Mouse (Mus musculus) brown adipose tissue, adult 24 weeks (tissue): ENCODE measurements around the gene Brpf3. TPM values are rescaled to one million over a fixed set of nuclear protein-coding genes. Genes with fewer than 3 reads are reported as not detected.
"Not testable (repeated sequence)": the region's sequence is repeated elsewhere in the genome, so short reads cannot be mapped to it uniquely, and the experiment has no call there.

Experiments
- H3K27ac ChIP-seq: fragments of 200-500 bp; replicated peaks from 2 replicates; pipeline ENCODE4 v1.5.1; 2012; ENCODE audit warnings: low read depth, mild to moderate bottlenecking, low read length
- H3K4me1 ChIP-seq: fragments of 200-500 bp; 2 replicates; pipeline ENCODE4 v1.6.1; 2012; ENCODE audit warnings: low read length, mixed read lengths; ENCODE audit not compliant: control insufficient read depth, insufficient read depth, insufficient read length
- H3K4me3 ChIP-seq: fragments of 200-500 bp; 2 replicates; pipeline ENCODE4 v1.5.1; 2012; ENCODE audit warnings: low read depth, mild to moderate bottlenecking, low read length, moderate library complexity; ENCODE audit not compliant: insufficient read depth
- polyA plus RNA-seq: library from polyadenylated mRNA; stranded (reverse); fragments of >200 nt; gene quantifications from 2 replicates; pipeline ENCODE4 v1.2.4, GENCODE M21; 2012; ENCODE audit not compliant: missing spikeins, insufficient read depth, insufficient read length

The Brpf3 gene
- polyA plus RNA-seq, 1 experiment, result 28.9 TPM

DNA sequence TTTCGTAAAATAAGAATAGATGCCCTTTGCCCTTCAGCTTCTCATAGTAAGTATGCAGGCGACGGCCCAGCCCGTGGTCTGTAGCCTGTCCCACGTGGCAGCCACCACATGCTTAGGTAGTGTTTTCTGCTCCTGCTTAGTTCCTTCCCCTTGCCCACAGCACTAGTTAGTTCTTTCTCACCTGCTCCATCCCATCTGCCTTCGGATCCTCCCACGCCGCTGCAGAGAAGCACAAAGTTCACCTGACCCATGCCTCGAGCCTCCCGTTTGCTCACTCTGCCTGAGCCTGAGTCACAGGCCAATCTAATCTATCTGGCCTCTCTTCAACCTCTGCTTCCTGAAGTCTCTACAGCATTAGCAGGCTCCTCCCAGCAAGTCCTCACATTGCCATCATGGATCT is 11.5 kb downstream of the Brpf3 start:
- Histone ChIP-seq H3K4me1 (peaks cover 3% of the 10 kb centered on the region; the same call in 1 of the 2 replicates), H3K27ac (no peak overlapping the region), H3K4me3 (no peak overlapping the region)

DNA sequence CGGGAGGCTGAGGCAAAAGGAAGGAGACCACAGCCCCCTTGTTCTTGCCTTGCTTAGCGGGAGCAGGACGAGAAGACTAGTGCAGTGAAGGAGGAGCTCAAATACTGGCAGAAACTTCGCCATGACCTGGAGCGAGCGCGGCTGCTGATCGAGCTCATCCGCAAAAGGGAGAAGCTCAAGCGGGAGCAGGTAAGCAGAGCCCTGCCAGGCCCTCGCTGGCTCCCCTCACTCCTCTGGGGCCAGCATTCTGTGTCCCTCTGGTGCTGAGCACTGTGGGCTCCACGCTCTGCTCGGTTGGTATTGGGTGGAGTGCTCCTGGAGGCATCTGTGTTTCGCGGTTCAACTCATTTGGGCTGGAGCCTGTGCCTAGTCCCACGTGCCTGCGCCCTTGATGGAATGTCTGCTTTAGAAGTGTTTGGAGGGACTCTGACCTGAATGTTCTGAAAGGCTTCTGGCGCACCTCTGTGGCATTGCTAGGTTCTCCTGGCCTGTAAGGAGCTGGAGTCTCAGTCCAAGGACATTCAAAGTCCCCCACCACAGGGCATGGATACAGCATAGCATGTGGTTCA is 13.7 kb downstream of the Brpf3 start:
- H3K4me3 ChIP-seq, result no peak overlapping the region
- no peak overlapping the region for H3K27ac ChIP-seq
- no peaks in the 10 kb centered on the region for H3K4me1 ChIP-seq

DNA sequence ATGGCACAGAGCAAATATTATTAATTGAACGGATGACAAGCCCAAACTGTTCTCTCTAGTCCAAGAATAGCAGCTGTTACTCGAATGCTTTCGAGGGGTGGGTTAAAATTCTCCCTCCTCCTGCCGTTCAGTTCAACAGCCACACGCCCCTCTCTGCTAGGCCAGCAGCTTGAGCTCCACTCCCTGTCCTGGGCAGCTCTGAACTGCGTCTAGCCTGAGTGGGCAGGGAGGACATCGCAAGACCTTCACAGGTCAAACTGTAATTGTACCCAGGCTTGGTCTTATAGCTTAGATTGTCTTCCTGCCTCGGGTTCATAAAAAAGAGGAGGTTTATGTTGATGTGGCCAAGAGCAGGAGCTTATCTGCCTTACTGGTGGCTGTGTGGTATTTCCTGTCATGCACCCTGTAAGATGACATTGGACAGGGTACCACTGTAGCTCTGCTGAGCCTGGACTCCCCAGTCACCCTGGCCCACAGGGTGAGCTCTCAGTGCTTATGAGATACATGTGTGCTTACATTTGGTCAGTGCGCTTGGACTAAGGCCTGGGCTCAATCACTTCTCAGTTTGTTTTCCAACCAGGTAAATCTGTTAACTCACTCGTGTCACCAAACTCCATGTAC is 14.6 kb downstream of the Brpf3 start:
- Histone ChIP-seq H3K27ac (no peak overlapping the region), H3K4me3 (no peak overlapping the region), H3K4me1 (no peaks in the 10 kb centered on the region)

DNA sequence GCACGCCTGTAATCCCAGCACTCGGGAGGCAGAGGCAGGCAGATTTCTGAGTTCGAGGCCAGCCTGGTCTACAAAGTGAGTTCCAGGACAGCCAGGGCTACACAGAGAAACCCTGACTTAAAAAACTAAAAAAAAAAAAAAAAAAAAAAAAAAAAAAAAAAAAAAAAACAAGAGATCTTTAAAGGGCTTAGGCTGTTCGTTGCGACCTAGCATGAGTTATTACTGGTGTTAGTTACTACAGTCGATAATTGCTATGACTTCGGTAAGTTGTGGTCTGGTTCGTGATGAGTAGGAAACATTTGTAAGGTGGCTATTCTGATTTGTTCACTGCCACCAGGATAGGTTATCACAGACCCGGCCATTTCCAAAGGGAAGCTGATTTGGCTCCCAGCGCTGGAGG is 15.4 kb downstream of the Brpf3 start:
- H3K27ac ChIP-seq, H3K4me3 ChIP-seq: not testable (repeated sequence)

DNA sequence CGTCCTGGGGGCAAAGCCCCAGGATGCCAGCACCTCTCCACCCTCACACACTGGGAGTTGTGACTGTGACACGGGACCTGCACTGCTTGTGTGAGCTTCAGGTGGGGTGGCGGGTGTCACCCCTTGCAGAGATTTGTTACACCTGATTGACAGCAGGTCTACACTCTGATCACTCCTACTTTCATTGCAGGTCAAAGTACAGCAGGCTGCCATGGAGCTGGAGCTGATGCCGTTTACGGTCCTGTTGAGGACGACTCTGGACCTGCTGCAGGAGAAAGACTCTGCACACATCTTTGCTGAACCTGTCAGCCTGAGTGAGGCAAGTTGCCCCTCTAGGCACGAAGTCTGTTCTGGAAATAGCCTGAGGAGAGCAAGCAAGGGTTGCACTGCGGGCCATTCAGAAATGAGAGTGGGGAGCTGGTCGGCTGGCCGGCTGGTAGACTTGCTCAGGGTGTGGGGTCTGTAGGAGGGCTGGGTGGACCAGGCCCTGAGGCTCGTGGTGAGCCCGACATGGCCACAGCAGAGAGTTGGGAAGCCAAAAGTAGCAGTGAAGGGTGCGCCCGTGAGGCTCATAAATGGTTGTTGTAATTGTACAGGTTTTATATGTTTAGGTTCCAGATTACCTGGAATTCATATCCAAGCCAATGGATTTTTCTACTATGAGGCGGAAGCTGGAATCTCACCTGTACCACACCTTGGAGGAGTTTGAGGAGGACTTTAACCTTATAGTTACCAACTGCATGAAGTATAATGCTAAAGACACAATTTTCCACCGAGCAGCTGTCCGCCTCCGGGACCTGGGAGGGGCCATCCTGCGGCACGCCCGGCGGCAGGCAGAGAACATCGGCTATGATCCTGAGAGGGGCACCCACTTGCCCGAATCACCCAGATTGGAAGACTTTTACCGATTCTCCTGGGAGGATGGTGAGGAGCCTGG is 16.3 kb downstream of the Brpf3 start:
- Histone ChIP-seq H3K4me3 (no peak overlapping the region), H3K4me1 (no peaks in the 10 kb centered on the region), H3K27ac (no peak overlapping the region)

More for the DNA sequence above, 15.4 kb downstream of the Brpf3 start:
- not testable (repeated sequence) for H3K4me1 ChIP-seq

DNA sequence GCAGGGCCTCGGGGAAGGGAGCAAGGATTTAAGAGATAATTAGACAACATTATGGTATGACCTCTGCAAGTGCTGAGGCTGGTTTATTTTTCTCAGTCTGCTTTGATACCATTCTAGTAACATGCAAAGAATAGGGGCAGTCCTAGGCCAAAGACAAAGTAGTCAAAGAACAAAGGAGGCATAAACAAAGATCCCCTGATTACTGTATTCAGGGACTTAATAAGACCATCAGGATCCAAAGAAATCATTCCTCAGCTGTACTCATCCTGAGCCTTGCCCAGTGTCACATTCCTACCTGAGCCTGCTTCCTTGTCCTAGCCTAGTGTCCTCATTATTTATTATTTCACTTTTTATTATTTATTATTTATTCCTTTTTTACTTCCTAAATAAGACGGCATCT is 19.3 kb downstream of the Brpf3 start:
- H3K4me1 ChIP-seq, result no peaks in the 10 kb centered on the region
- H3K4me3 ChIP-seq, result no peak overlapping the region
- no peak overlapping the region for H3K27ac ChIP-seq

DNA sequence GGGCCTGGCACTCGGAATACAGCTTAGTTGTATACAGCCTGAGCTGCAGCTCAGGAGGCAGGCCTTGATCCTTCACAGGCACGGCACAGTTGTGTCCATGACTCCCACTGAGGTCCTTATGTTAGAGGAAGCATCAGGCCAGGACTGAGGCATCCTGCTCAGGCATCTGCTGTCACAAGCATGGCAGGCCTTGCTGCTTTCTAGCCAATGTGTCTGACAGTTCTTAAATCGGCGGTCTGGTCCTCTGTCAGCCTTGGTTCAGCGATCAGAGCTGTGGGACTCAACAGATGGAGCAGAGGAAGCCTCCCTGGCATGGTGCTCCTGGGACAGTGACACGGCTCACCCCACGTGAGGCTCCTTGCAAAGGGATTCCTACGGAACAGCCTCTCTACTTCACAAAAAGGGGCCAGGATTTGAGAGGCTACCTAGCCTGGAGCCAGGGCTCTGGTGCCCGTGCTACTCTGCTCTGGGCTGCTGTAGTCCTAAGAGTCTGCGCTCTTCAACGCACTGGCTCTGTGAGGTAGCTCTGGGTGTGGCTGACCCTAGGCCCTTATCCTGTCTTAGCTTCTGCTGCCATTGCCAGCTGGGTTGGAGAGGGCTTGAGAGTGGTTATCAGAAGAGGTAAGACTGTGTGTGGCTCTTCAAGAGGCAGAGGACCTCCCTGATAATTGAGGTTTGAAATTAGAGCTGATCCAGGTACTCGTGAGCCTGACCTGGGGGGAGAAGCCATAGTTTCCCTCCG is 22.3 kb downstream of the Brpf3 start:
- H3K4me1 ChIP-seq, result 0 out of 2 replicates have a peak, but pooled peaks cover 3% of the 10 kb centered on the region
- no peak overlapping the region for H3K4me3 ChIP-seq
- no peak overlapping the region for H3K27ac ChIP-seq

DNA sequence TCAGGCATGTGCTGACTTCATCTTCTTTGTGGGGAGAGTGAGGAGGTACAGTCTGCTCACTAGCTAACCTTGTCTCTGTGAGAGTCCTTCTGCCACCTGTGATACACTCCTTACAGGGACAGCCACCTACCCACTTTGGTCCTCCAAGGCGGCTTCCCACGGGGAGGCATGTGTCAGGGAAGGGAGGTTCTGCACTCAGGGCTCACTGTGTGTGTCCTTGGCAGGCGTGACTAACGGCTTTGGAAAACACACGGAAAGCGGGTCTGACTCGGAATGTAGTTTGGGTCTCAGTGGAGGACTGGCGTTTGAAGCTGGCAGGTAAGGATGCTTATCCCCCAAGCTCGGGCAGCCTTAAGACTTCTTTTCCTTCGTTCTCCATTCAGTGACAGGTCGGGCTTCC is 22.9 kb downstream of the Brpf3 start:
- H3K27ac ChIP-seq, result no peak overlapping the region
- no peak overlapping the region for H3K4me3 ChIP-seq
- 0 out of 2 replicates have a peak, but pooled peaks cover 3% of the 10 kb centered on the region for H3K4me1 ChIP-seq

DNA sequence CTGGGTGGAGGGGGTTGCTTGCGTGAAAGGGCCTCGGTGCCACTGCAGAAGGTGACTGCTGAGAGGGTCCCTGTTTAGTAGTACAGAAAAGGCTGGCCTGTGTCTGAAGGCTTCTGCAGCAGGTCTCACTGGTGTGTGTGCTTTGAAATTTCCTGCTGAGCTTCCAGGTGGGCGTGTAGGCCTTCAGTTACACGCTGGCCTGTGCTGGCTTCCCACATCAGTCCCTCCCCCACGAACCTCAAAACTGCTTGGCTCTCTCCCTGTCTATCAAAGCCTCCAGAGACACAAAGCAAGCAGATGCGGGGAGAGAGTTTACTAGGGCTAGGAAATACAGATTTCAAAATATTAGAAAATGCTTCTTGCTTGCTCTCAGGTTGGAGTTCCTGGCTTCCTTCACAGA is 24.0 kb downstream of the Brpf3 start:
- H3K4me3 ChIP-seq, result no peak overlapping the region
- peak overlapping the region; percentile 28 for H3K27ac ChIP-seq
- 0 out of 2 replicates have a peak, but pooled peaks cover 3% of the 10 kb centered on the region for H3K4me1 ChIP-seq

DNA sequence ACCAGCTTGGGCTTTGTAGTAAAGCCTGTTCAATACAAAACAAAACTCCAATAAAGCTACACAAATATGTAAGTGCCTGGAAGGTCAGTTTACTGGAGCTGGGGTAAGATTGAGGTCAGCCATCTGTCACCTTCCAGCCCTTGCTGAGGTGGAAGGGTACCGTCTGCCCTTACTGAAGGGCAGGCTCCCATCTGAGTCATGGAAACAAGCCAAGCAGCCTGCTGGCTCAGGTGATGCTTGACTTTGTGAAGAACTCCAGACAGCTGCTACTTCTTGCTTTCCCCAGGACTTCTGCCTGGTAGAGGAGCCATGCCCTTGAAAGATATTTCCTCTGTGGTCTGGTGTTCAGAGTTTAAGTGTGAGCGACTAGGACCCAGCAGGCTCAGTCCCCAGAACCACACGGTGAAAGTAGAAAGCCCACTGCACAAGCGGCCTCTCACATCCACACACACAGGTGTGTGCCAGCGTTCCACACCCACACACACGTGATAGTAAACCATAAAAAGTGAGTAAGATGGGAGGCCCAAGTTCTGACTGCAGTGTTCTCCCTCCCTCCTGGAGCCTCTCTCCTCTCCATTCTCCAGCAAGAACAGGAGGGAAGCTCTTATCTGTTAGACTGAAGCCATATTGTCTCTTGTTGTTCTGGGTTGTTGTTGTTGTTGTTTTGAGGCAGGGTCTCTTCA is 24.6 kb downstream of the Brpf3 start:
- peak overlapping the region; percentile 28 for H3K27ac ChIP-seq
- H3K4me1 ChIP-seq, result peaks cover 7% of the 10 kb centered on the region
- H3K4me3 ChIP-seq, result no peak overlapping the region

DNA sequence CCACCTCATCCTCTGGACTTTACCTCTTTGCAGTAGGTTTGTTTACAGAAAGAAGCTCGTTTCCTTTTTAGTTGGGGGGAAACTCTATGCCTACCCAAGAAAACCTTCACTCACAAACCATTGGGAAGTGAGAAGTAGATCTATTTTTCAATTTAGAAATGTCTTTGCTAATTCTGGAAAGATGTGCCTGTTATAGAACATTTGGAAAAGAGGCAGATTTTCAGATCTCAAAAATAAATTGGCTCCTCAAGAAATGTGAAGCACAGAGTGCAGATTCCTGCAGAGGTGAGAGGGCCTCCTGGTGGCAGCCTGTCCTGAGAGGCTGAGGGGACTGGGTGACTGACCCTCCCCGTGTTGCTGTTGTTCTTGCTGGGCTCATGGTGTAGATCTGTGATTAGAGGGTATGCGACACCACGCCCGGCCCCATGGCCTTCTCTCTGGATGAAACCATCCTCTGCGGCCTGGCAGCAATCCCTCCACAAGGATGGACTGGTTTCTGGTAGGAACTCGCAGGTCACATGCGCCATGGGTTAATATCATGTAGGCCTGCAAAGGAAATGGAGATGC is 26.9 kb downstream of the Brpf3 start:
- Histone ChIP-seq H3K4me1 (peaks cover 10% of the 10 kb centered on the region), H3K27ac (no peak overlapping the region), H3K4me3 (no peak overlapping the region)

DNA sequence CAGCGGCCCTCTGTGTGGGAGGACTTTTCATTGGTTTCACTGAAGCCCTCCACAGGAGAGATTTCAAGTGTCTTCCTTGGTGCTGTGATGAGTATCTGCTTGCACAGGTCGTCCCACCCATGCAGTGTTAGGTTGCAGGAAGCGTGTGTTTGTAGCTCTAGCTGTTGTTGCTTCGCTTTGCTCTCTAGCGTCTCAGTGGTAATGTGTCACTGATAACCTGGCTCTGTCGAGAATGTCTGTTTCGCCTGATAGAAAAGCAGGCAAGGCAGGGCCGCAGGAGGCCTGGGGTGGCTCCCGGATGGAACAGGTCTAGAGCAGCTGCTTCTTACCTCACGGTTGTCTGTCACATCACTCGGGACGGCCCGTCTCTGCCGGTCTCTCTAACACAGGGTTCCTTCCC is 28.2 kb downstream of the Brpf3 start:
- H3K4me3 ChIP-seq, result no peak overlapping the region
- H3K27ac ChIP-seq, result no peak overlapping the region
- peaks cover 10% of the 10 kb centered on the region for H3K4me1 ChIP-seq

DNA sequence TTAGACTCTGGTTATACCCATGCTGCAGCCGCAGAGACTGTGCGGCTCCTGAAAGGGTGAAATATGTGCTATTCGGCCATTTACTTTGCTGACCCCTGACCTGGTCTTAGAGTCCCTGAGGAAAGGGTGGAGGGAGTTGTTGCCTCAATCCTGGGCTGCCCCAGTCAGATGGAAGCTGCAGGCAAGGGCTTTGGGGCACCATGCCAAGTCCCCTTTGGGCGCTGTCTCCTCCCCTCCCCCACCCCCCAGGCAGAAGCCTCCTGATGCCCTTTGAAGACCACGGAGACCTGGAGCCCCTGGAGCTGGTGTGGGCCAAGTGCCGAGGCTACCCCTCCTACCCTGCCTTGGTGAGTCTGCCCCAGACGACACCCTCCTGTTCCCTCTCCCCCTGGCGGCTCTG is 30.2 kb downstream of the Brpf3 start:
- Histone ChIP-seq H3K4me3 (no peak overlapping the region), H3K27ac (peak overlapping the region; percentile 30; the same call in 1 of the 2 replicates), H3K4me1 (peaks cover 17% of the 10 kb centered on the region)

DNA sequence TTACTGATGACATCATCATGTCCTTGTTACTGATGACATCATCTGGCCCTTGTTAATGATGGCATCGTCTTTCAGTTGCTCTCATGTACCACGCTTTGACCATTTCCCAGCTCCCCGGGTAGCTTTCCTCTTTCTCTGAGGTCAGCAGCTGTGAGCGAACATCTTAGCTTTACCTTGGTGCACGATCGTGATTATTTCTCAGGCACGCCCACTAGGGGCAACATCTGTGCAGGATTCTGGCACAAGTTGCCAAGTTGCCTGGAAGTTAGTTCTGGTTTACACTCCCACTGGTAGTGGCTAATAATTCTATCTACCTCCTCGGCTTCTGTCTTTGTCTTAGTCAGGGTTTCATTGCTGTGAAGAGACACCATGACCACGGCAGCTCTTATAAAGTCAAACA is 31.1 kb downstream of the Brpf3 start:
- H3K4me1 ChIP-seq, result peaks cover 23% of the 10 kb centered on the region
- H3K27ac ChIP-seq, result no peak overlapping the region
- no peak overlapping the region for H3K4me3 ChIP-seq
